Mouse (Mus musculus) brain, embryonic 18.5 days (tissue): ENCODE results near the gene Fam196a.

Experiments used
- DNase-seq: peaks from one replicate; pipeline ENCODE4 v3.0.0-alpha.2; 2012; ENCODE audit warnings: low read depth, low spot score

Gene Fam196a

GRCm38 (mm10) chr7:134937927-134938609 lies at the start of gene Fam196a:
Gene Fam196a, minus strand, starts transcription at chr7:134938430.
- DNase-seq = peak; percentile 51

DNA sequence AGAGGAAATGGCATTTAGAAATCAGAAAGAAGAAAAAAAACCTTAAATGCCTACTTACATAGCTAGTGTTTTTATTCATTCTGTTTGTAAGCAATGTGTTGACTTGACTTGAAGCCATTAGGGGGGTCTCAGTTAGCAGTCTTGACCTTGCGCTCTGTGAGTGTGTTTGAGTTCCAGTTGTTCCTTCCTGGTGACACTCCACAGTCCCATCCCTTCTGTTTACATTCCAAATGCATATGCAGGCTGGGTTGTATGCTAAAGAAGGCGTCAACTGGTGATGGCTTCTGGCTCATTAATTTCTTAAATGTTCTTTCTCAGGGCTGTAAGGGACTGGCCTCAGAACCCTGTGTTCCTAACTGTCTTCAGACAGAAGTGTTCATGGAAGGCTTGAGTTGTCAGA lies 23.4 kb upstream of the Fam196a start:
- no peak for DNase-seq

DNA sequence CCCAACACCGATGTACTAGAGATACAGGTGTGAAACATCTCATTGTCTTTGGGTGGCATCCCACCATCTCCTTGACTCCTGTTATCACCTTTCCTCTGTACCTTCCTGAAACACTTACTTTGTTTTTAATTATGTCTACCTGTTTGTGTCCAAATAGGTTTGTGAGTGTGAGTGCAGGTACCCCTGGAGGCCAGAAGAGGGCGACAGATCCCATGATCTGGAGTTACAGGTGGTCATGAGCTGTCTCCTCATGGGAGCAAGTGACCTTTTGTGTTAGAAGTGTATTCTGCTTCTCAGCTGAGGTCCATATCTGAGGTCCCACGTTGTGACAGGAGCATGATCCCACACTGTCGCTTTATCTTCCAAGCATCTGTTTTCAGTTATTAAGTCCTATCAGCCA lies 22.6 kb upstream of the Fam196a start:
- no peak for DNase-seq

GRCm38 (mm10) chr7:134959086-134959485 lies 20.9 kb upstream of the Fam196a start:
- DNase-seq = no peak

DNA sequence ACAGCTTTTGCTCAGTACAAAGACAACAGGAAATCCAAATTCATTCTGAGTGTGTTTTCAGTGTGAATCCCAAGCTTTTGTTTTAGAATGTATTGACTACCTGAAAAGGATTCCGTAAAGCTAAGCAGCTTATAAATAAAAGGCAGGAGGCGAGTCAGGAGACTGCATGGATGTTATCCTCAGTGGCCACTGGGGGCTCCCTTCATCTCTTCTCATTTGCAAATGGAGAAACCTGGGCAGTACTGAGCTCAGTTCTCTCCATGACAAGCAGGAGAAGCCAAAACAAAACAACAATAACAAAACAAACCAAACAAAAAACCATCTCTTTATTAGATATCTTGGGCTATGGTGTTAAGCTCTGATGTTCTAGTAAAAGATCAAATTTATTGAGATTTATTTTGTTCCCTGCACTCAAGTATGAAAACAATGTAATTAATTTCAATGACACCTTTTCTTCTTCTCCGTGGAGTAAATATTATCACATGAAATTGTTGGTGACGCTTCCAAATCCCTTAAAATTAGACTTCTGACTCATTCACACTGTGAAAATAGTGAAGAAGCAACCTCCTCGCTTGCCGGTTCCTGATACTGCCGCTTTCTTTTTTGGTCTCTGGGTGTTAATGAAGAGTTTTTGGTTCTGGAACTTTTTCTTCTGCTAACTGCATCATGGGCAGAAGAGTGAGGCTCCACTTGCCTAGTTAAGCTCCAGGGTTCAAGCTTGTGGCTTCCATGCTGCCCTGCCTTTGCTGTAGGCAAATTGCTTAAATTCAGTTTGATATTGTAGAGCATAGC lies 7.9 kb upstream of the Fam196a start:
- DNase-seq = no peak

- no peak for DNase-seq
Measured at GRCm38 (mm10) chr7:134943701-134944100, 5.5 kb upstream of the Fam196a start.

GRCm38 (mm10) chr7:134943063-134943462 lies 4.8 kb upstream of the Fam196a start:
- no peak for DNase-seq

- no peak for DNase-seq
Measured at GRCm38 (mm10) chr7:134941891-134942290, 3.7 kb upstream of the Fam196a start.

DNA sequence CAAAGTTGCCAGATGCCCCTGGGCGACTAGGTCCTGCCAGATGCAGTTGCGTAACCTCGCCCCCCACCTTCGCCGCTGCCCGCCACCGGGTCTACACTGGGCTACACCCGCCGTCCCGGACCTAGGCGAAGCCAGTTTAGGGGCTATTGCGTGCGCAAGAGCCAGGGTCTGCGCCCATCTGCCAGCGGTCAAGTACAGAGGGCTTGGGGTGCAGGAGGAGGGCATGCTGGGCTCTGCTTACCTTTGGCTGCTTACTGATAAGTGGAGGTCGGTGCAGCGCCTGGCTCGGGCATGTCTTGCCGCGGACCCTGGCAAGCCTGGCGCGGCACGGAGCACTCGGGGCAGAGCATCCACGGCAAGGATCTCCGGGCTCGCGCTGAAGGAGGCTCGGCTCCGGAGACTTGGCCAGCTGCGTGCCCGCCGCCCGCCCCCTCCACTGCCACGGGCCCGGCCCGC lies 731 bp downstream of the Fam196a start:
- no peak for DNase-seq

DNA sequence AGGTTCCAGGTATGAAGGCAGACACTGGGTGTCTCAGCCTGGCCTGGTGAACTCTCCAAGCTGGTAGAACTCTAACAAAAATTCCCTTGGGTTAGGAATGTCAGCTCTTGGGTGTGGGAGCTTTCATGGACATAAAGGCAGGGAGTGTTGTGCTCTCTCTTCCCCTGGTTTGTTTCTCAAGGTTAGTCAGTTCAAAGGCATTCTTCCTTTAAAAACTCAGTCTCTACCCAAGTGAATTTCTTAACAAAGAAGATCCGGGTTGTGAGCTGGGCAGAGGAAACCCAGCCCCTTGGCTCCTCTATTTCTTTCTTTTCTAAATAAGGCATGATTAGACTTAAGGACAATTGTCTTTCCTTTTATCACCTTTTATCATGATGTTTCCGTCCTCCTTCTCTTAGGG lies 6.3 kb downstream of the Fam196a start:
- no peak for DNase-seq

DNA sequence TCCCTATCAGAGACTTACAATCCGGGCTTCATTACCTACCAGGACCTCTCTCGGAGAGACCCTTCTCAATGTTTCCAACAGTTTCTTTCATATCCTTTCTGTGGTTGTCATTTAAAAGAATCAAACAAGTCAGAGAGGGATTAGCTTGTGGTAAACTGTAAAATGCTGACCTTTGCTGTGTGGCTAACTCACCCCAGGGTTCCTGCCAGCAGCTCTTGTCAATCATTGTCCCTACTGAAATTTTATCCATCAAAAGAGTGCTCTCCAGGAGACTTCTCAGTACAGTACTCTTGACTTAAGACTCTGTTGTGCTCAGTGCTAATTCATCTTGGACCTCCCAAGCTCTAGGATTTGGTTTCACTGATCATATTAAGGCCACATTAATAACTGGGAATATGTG lies 36.2 kb downstream of the Fam196a start:
- no peak for DNase-seq

DNA sequence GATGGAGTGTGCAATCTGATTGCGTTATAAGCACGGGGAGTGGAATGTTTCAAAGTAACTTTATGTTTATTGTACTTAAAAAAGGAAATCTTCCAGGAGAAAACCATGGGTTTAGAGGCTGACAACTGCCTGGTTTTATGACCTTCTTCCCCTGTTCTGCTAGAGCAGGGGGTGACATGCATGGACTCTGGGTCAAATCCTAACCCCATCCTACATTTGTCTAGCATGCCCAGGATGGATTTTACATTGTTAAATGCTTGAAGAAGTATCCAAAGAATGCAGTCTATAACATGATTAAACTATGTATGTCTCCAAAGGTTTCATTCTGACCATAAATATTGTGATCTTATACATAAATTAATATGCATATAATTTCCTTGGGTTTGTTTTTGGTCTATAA lies 38.8 kb downstream of the Fam196a start:
- DNase-seq = no peak

DNA sequence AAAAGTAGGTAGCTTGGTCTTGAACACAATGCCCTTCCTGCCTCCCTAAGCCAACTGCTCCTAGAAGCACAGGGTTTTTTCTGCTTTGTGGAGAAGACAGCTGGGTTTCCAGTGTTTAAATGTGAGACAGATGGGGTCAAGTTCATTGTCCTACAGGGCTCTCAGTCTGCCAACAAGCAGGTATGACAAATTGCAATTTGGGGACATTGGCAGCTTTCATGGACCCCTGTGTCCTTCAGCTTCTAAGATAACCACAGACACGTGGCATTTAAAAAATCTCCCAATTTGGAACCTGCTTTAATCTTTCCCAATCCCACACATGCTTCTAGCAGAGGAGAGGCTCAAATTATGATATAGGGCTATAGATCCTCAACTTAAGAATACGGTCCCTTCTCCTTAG lies 43.6 kb downstream of the Fam196a start:
- no peak for DNase-seq

DNA sequence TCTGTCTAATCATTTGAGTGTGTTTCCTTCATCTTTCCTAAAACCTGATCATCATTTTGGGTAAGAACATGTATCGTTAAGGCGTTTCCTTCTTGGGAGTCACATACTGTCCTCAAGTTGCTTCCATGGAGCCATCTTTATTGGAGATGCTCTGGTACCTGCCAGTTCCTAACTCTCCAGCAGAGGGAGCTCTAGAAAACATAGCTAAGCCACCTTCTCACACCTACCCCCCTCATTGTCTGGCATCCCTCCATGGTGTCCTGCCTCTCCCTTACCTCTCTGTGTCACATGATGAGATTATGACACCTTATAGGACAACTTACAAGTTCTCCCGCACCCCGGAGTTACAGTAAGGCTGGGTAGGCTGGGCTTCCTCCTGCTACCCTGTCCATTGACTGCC lies 45.3 kb downstream of the Fam196a start:
- DNase-seq = no peak

DNA sequence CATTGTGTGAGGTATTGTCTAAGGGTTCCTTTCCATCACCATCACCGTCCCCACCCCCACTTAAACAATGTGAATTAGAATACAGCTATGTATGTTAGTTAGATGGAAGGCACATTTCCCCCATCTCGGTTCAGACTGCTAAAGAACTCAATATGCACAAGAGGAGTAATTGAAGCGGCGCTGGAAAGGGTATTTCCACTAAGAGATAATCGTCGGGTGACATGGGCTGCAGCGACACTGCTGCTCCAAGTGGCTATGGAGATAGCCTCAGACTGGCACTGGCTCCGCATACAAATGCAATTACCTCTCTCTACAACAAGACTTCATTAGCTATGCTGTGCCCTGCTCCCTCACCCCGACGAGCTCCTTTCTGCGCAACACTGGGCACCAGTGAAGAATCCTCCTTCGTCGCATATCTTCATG lies 45.8 kb downstream of the Fam196a start:
- peak; percentile 14 for DNase-seq

GRCm38 (mm10) chr7:134883516-134883915 lies 54.7 kb downstream of the Fam196a start:
- DNase-seq = no peak

GRCm38 (mm10) chr7:134880431-134880830 lies 57.8 kb downstream of the Fam196a start:
- no peak for DNase-seq

- DNase-seq = no peak
Measured at GRCm38 (mm10) chr7:134878985-134879384, 59.2 kb downstream of the Fam196a start.

DNA sequence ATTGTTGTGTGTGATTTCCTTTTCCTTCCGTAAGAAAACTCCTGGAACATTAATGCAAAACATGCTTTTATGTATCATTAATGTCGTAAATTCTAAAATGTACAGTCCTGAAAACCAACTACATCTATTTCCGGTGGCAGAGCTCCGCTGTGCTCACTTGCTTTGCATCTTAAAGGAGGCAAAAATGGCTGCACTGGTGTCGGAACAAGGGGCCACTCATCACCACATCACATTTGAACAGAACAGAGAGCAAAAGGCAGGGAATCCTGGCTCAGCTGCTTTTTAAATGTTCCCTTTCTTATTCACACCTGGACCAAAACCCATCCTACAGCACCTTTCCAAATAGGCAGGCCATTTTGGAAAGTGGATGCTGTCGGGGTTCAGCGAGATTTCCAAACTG lies 65.2 kb downstream of the Fam196a start:
- no peak for DNase-seq

GRCm38 (mm10) chr7:134872511-134872910 lies 65.7 kb downstream of the Fam196a start:
- DNase-seq = no peak

DNA sequence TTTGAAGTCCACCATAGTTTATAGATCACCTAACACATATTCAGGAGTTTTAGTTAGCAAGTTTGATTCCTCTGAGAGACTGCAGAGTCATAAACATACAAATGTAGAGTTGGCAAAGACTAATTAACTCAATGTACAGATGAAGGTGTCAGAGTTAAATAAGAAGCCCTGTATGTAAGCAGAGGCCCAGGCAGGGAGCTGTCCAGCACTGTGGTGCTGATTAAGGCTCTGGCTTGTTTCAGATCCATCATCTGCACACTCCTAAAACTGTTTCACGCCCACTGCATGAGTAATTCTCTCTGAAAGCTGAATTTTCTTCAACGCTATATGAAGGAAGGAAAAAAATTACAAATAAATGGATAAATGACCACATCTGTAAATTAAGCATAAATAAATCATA lies 74.1 kb downstream of the Fam196a start:
- DNase-seq = no peak

DNA sequence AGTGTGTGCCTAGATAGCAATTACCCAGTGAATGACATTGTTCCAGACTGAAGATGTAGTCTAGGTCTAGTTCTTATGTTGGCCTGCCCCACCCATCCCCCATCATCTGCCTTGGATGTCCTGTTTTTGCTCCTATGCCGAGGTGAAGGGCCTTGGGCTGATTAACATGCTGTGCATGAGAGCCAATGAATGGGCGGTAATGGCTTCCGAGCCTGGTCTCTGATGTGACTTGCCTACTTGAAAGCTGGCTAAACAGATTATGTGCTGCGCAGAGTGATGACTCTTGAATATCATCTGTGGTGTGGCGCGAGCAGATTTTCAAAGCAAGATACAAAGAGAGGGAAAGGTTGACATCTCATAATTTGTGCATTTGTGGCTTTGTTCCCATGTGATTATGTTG lies 76.2 kb downstream of the Fam196a start:
- DNase-seq = no peak

DNA sequence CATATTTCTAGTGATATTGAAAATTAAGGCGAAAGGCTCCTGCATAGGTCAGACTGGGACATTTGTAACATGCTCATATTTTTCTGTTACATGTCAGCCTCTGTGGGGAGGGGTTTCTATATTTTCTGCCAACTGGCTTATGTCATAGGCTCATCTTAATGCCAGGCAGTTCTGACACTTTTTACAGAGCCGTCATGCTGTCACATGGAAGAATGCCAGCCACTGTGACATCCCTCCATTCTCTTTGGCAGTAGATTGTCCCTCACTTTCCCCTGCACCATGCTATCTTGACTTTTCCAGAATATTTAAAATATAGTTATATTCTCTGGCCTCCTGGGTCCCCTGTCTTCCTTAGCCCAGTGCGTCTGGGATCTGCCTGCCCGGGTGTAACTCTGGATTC lies 95.5 kb downstream of the Fam196a start:
- no peak for DNase-seq
